Mouse (Mus musculus): ENCODE data around the gene Wdr20.

DNA sequence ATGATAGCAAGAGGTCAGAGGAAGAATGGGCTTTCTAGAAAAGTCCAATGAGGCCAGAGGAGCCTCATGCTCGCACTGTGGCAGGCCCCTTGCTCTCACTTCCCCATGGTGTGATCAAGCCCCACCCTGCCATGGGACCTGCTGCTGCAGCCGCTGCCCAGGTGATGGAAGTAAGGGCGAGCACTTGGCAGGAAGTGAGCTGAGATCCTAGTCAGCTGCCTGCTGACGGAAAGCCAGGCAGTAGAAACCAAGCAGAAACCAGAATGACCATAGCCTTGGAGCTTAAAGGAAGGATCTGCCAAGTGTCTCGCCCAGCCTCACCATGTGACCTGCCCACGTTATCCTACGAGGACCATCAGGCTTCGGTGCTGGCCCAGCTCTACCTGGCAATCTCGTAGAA is 75.4 kb downstream of the Wdr20 start:
- TF ChIP-seq CTCF (IDR thresholded peaks at IDR 0.05; ENCODE audit: low read depth) (no peak), EP300 (IDR thresholded peaks at IDR 0.05; ENCODE audit: low read depth) (no peak)

All from heart, postnatal 0 days (tissue).